Mouse (Mus musculus): ENCODE measurements around the gene Natd1. TPM values are rescaled to one million over a fixed set of nuclear protein-coding genes. Genes with fewer than 3 reads are reported as not detected.

The Natd1 gene
- polyA plus RNA-seq, 1 experiment from 2014 or later, result 15.4 TPM

DNA sequence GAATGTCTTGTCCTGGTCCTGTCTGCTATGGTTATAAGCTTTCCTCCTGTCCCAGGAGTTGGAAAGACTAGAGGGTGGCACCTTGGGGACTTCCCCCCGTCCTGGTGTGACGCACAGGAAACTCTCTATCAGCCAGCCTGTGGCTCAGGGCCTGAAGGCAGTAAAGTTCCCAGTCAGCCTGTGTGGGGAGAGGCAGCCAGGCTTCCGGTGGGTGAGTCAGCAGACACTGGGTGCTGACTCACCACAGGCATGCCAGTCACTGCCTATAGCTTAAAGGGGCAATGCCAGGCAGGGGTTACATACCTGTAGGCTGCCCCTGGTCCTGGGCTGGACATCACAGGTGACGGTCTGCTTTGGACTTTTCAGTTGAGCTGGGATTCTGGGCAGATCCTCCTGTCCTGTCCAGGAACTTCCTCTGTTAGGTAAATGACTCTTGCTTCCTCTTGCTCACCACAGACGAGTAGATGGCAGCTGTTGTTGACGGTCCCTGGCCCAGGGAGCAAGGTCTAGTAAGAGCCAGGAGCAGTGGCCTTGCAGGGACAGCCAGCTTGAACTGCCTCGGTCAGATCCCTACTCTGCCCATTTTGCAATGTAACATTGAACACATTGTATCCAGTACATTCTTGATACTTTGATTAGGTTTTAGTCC is 20.9 kb upstream of the Natd1 start:
- H3K27ac ChIP-seq (ENCODE audit: low read depth), result no peak overlapping the region
- ATAC-seq (replicated peaks; ENCODE audit: low FRiP score, low TSS enrichment, low read depth) (no peak), DNase-seq (ENCODE audit: low spot score) (no peak)
- no peak overlapping the region for H3K9ac ChIP-seq (ENCODE audit: low read length)
- H3K4me2 ChIP-seq (ENCODE audit: low read length), result 0 out of 2 replicates have a peak overlapping the region, but pooled peaks have one; percentile 2
- no peaks in the 10 kb centered on the region; the same call in 1 of the 2 replicates for H3K36me3 ChIP-seq (ENCODE audit: control insufficient read depth, insufficient read depth, low read length)
- peaks cover 19% of the 10 kb centered on the region for H3K4me1 ChIP-seq (replicated peaks; ENCODE audit: control insufficient read depth, insufficient read depth, low read length)
- 68% methylated on average over 7 of the region's 7 CpGs for WGBS
- no peak overlapping the region for H3K4me3 ChIP-seq (ENCODE audit: low read depth, low read length)
- no peaks in the 10 kb centered on the region for H3K27me3 ChIP-seq (replicated peaks; ENCODE audit: control insufficient read depth, insufficient read depth, low read length)
- H3K9me3 ChIP-seq (ENCODE audit: control insufficient read depth, low read length), result no peaks in the 10 kb centered on the region

DNA sequence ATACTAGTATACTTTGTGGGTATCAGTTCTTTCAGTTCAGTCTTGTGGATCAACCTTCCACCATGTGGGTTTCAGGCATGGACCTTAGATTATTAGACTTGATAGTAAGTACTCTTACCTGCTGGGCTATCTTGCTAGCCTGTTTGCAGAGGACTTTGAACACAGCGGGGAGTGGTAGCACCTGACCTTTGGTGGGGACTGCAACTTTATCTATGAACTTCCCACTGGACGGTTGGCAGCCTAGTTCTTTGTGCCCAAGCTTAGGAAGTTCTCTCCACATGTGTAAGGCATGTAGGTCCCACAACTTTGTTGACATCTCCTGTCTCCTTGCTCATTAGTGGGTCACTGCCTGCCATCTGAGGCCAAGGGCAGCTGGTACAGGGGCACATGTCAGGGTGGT is 20.2 kb upstream of the Natd1 start:
- H3K36me3 ChIP-seq (ENCODE audit: control insufficient read depth, insufficient read depth, low read length), result no peaks in the 10 kb centered on the region; the same call in 1 of the 2 replicates
- DNase-seq (ENCODE audit: low spot score), result no peak
- H3K9ac ChIP-seq (ENCODE audit: low read length), result no peak overlapping the region
- H3K27ac ChIP-seq (ENCODE audit: low read depth), result no peak overlapping the region
- H3K9me3 ChIP-seq (ENCODE audit: control insufficient read depth, low read length), result no peaks in the 10 kb centered on the region
- WGBS, result 77% methylated on average over 2 of the region's 2 CpGs
- ATAC-seq (replicated peaks; ENCODE audit: low FRiP score, low TSS enrichment, low read depth), result no peak
- no peaks in the 10 kb centered on the region for H3K27me3 ChIP-seq (replicated peaks; ENCODE audit: control insufficient read depth, insufficient read depth, low read length)
- H3K4me2 ChIP-seq (ENCODE audit: low read length), result no peak overlapping the region
- peaks cover 19% of the 10 kb centered on the region for H3K4me1 ChIP-seq (replicated peaks; ENCODE audit: control insufficient read depth, insufficient read depth, low read length)
- no peak overlapping the region for H3K4me3 ChIP-seq (ENCODE audit: low read depth, low read length)

DNA sequence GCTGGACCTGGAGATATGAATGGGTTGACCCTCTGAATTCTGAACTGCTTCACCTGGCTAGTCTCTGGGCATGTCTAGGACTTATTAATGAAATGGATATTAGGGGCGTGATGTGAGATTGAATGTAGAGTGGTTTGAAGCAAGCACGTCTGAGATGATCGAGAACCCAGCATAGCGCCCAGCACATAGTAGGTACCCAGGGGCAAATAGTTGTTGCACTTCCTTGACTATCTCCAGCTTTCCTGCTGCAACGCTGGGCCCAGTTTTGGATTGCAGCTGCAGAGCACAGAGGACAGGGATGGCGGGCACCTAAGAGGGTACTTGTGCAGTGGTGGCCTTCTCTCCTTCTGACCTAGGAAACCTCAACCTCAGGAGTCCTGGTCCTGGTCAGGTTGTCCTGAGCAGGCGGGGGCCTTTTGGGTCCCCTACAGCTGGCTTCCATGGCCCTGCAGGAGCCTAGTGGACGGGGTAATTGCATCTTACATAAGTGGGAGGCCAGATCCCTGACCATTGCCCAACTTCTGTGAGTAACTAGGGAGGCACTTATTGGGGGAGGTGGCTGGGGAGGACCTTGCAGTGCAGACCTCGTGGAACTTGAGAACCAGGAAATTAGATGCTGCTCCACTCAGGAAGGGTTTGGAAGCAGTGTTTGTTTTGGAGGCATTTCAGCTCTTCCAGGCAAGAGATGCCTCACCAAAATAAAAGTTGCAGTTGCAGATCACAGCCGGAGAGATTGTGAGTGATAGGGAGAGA is 18.8 kb upstream of the Natd1 start:
- peaks cover 19% of the 10 kb centered on the region for H3K4me1 ChIP-seq (replicated peaks; ENCODE audit: control insufficient read depth, insufficient read depth, low read length)
- DNase-seq (ENCODE audit: low spot score) (no peak), ATAC-seq (replicated peaks; ENCODE audit: low FRiP score, low TSS enrichment, low read depth) (no peak)
- H3K9me3 ChIP-seq (ENCODE audit: control insufficient read depth, low read length), result no peaks in the 10 kb centered on the region
- no peaks in the 10 kb centered on the region; the same call in 1 of the 2 replicates for H3K36me3 ChIP-seq (ENCODE audit: control insufficient read depth, insufficient read depth, low read length)
- peak overlapping the region; percentile 89 for H3K4me2 ChIP-seq (ENCODE audit: low read length)
- whole genome bisulfite sequencing, result 78% methylated on average over 10 of the region's 10 CpGs
- H3K9ac ChIP-seq (ENCODE audit: low read length), result peak overlapping the region; percentile 83; the same call in 1 of the 2 replicates
- no peaks in the 10 kb centered on the region for H3K27me3 ChIP-seq (replicated peaks; ENCODE audit: control insufficient read depth, insufficient read depth, low read length)
- H3K4me3 ChIP-seq (ENCODE audit: low read depth, low read length), result peak overlapping the region; percentile 95
- no peak overlapping the region for H3K27ac ChIP-seq (ENCODE audit: low read depth)

DNA sequence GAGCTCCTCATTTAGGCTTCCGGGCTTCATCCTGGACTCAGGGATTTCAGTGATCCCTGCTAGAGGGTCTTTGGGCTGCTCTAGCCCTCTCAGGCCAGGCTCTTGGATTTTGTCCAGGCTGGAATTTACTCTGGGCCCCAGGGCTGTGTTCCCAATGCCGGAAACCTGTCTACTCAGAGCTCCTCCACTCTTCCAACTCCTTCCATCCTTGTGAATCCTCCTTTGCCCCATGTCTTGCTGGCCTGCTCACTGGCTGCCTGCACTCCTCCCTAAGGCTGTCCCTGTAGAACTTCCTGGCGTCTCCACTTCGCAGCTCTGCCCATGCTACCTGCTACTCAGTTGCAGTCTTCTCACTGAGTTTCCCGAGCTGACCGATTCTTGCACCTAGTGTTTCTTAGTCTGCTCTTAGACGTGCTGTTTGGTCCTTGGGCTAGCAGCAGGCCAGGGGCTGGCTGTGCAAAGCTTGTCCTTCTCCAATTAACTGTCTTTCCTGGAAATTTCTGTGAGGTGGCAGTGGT is 18.0 kb upstream of the Natd1 start:
- Histone ChIP-seq H3K4me3 (ENCODE audit: low read depth, low read length) (peak overlapping the region; percentile 95), H3K4me2 (ENCODE audit: low read length) (peak overlapping the region; percentile 89), H3K36me3 (ENCODE audit: control insufficient read depth, insufficient read depth, low read length) (no peaks in the 10 kb centered on the region; the same call in 1 of the 2 replicates), H3K27me3 (replicated peaks; ENCODE audit: control insufficient read depth, insufficient read depth, low read length) (no peaks in the 10 kb centered on the region), H3K27ac (ENCODE audit: low read depth) (peak overlapping the region; percentile 34; the same call in 1 of the 2 replicates), H3K4me1 (replicated peaks; ENCODE audit: control insufficient read depth, insufficient read depth, low read length) (peaks cover 19% of the 10 kb centered on the region), H3K9me3 (ENCODE audit: control insufficient read depth, low read length) (no peaks in the 10 kb centered on the region), H3K9ac (ENCODE audit: low read length) (peak overlapping the region; percentile 83)
- 4% methylated on average over 7 of the region's 7 CpGs for WGBS
- ATAC-seq (replicated peaks; ENCODE audit: low FRiP score, low TSS enrichment, low read depth) (no peak; the same call in 1 of the 2 replicates), DNase-seq (ENCODE audit: low spot score) (no peak)

DNA sequence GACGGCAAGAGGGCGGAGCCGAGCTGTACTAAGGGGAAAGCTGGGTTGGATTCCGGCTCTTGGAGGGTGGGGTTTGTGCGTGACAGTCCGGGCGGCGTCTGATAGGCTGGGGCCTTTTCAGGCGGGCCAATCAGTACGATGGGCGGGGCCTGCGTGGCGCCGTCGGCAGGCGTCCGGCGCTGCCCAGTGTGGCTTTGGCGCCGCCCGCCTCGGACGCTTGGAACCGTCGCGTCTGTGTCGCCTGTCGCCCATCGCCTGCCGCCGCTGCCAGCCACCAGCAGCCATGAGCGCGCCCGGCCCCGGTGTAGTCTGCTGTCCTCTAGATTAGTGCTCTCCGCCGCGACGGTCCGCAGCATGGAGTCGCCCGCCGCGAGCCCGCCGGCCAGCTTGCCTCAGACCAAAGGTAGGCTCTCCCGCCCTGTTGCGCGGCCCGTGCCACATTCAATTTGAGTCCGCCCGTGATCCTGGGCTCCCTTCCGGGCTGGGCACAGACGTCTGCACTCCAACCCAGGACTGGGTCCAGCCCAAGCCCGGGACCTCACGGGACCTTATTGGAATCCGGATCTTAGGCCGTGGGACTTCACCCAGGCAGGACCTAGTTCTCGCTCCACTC is 17.4 kb upstream of the Natd1 start, which contains the start of gene Map2k3:
Gene Map2k3, plus strand, starts transcription at position 165 of the 613 bp plus-strand sequence.
- peak within 1 kb of the TSS; percentile 34; the same call in 1 of the 2 replicates for H3K27ac ChIP-seq (ENCODE audit: low read depth)
- peaks cover 19% of the 10 kb centered on the region for H3K4me1 ChIP-seq (replicated peaks; ENCODE audit: control insufficient read depth, insufficient read depth, low read length)
- peak within 1 kb of the TSS; percentile 95 for H3K4me3 ChIP-seq (ENCODE audit: low read depth, low read length)
- DNase-seq (ENCODE audit: low spot score), result peak; percentile 91
- H3K9ac ChIP-seq (ENCODE audit: low read length), result peak within 1 kb of the TSS; percentile 83
- H3K36me3 ChIP-seq (ENCODE audit: control insufficient read depth, insufficient read depth, low read length), result no peaks in the 10 kb centered on the region; the same call in 1 of the 2 replicates
- 0% methylated on average over 55 of the region's 59 CpGs for WGBS
- ATAC-seq (replicated peaks; ENCODE audit: low FRiP score, low TSS enrichment, low read depth), result peak; percentile 91
- H3K27me3 ChIP-seq (replicated peaks; ENCODE audit: control insufficient read depth, insufficient read depth, low read length), result no peaks in the 10 kb centered on the region
- no peaks in the 10 kb centered on the region for H3K9me3 ChIP-seq (ENCODE audit: control insufficient read depth, low read length)
- H3K4me2 ChIP-seq (ENCODE audit: low read length), result peak within 1 kb of the TSS; percentile 89

DNA sequence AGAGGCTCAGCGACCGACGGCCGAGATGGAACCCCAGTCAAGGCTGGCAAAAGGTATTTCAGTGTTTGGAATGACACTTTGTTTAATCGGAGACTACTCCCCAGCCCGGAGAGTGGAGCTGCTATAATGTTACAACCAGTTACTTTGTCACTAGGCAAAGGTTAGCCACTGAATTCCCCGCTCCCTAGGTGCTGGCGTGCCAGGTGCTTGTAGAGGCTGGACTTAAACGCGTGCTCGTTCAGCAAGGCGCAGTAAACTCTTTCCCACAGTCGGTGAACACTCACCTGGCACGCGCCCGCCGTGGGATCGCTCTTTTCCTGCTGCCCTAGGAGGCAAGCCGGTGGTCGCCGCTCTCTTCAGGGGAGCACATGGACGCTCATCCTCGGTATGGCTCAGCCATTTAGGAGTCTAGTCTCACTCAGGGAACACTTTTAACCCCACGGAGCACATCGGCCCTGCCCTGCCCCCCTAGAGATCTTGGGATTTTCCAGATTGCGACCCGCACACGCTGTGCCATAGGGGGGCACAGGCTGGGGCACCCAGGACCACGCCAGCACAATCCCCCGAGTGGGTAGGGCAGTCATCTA is 16.8 kb upstream of the Natd1 start:
- H3K9me3 ChIP-seq (ENCODE audit: control insufficient read depth, low read length), result no peaks in the 10 kb centered on the region
- H3K27me3 ChIP-seq (replicated peaks; ENCODE audit: control insufficient read depth, insufficient read depth, low read length), result no peaks in the 10 kb centered on the region
- 2% methylated on average over 30 of the region's 30 CpGs for WGBS
- peak overlapping the region; percentile 29; the same call in 1 of the 2 replicates for H3K9ac ChIP-seq (ENCODE audit: low read length)
- H3K4me3 ChIP-seq (ENCODE audit: low read depth, low read length), result peak overlapping the region; percentile 95
- peak overlapping the region; percentile 89 for H3K4me2 ChIP-seq (ENCODE audit: low read length)
- H3K4me1 ChIP-seq (replicated peaks; ENCODE audit: control insufficient read depth, insufficient read depth, low read length), result peaks cover 19% of the 10 kb centered on the region
- no peak for DNase-seq (ENCODE audit: low spot score)
- H3K36me3 ChIP-seq (ENCODE audit: control insufficient read depth, insufficient read depth, low read length), result no peaks in the 10 kb centered on the region; the same call in 1 of the 2 replicates
- ATAC-seq (replicated peaks; ENCODE audit: low FRiP score, low TSS enrichment, low read depth), result peak; percentile 44
- no peak overlapping the region for H3K27ac ChIP-seq (ENCODE audit: low read depth)

DNA sequence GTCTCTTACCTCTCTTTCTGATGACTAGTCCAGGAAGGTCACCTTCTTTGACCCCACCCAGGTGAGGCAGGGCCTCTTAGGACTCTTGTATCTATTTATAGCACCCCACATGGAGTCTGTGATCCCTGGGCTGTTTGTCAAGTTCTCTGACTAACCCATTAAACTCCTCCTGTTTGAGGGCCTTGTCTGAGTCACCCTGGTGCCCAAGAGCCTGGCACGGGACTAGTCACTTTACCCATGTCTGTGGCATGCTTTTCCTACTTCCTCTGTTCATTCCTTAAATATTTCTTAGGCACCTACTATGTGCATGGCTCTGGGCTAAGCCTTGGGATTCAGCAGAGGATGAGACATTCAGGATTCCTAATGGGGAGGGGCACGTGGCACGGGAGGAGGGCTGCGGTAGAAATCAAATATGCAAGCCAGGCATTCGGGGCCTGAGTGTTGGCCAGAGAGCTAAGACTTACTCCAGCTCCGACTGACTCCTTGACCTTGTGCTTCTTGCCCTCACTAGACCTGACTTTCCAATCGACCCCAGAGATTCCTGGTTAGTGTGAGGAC is 16.3 kb upstream of the Natd1 start:
- H3K4me1 ChIP-seq (replicated peaks; ENCODE audit: control insufficient read depth, insufficient read depth, low read length), result peaks cover 19% of the 10 kb centered on the region
- no peak overlapping the region for H3K27ac ChIP-seq (ENCODE audit: low read depth)
- H3K4me3 ChIP-seq (ENCODE audit: low read depth, low read length), result peak overlapping the region; percentile 95; the same call in 1 of the 2 replicates
- DNase-seq (ENCODE audit: low spot score) (no peak), ATAC-seq (replicated peaks; ENCODE audit: low FRiP score, low TSS enrichment, low read depth) (no peak)
- H3K27me3 ChIP-seq (replicated peaks; ENCODE audit: control insufficient read depth, insufficient read depth, low read length), result no peaks in the 10 kb centered on the region
- H3K9ac ChIP-seq (ENCODE audit: low read length), result peak overlapping the region; percentile 29; the same call in 1 of the 2 replicates
- H3K9me3 ChIP-seq (ENCODE audit: control insufficient read depth, low read length), result no peaks in the 10 kb centered on the region
- no peaks in the 10 kb centered on the region; the same call in 1 of the 2 replicates for H3K36me3 ChIP-seq (ENCODE audit: control insufficient read depth, insufficient read depth, low read length)
- peak overlapping the region; percentile 89 for H3K4me2 ChIP-seq (ENCODE audit: low read length)
- 19% methylated on average over 7 of the region's 7 CpGs for WGBS

DNA sequence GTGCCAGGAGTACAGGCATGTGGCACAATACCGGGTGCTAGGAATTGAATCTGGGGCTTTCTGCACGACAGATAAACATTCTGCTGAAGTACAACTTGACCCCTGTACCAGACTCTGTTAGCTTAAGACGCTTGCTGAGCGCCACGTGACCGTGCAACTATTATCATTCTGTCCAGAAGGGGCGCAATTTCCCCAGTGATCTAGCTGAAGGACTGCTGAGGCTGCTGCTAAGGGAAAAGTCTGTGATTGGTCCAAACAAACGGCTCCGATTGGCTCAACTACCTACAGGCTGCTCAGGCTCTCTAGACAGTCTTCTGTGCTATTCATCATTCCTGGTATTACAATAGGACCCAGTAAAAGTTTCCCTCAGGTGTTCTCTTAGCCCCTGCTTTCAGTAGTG is 12.7 kb upstream of the Natd1 start:
- Histone ChIP-seq H3K9me3 (ENCODE audit: control insufficient read depth, low read length) (no peaks in the 10 kb centered on the region), H3K27me3 (replicated peaks; ENCODE audit: control insufficient read depth, insufficient read depth, low read length) (no peaks in the 10 kb centered on the region), H3K4me1 (replicated peaks; ENCODE audit: control insufficient read depth, insufficient read depth, low read length) (peaks cover 5% of the 10 kb centered on the region), H3K9ac (ENCODE audit: low read length) (no peak overlapping the region), H3K4me2 (ENCODE audit: low read length) (peak overlapping the region; percentile 42), H3K36me3 (ENCODE audit: control insufficient read depth, insufficient read depth, low read length) (no peaks in the 10 kb centered on the region), H3K27ac (ENCODE audit: low read depth) (no peak overlapping the region; the same call in 1 of the 2 replicates), H3K4me3 (ENCODE audit: low read depth, low read length) (no peak overlapping the region)
- 2% methylated on average over 9 of the region's 9 CpGs for WGBS
- DNase-seq (ENCODE audit: low spot score), result peak; percentile 94
- peak; percentile 76 for ATAC-seq (replicated peaks; ENCODE audit: low FRiP score, low TSS enrichment, low read depth)
